Mouse (Mus musculus): ENCODE measurements around the gene Kidins220. TPM values are rescaled to one million over a fixed set of nuclear protein-coding genes. Genes with fewer than 3 reads are reported as not detected.

The Kidins220 gene
- polyA plus RNA-seq (2014; fragmentation: Illumina TruSeq; extraction: RNeasy Lipid Tissue Mini Kit (QIAGEN cat#74804); ENCODE audit: low replicate concordance) = 46.6 TPM

DNA sequence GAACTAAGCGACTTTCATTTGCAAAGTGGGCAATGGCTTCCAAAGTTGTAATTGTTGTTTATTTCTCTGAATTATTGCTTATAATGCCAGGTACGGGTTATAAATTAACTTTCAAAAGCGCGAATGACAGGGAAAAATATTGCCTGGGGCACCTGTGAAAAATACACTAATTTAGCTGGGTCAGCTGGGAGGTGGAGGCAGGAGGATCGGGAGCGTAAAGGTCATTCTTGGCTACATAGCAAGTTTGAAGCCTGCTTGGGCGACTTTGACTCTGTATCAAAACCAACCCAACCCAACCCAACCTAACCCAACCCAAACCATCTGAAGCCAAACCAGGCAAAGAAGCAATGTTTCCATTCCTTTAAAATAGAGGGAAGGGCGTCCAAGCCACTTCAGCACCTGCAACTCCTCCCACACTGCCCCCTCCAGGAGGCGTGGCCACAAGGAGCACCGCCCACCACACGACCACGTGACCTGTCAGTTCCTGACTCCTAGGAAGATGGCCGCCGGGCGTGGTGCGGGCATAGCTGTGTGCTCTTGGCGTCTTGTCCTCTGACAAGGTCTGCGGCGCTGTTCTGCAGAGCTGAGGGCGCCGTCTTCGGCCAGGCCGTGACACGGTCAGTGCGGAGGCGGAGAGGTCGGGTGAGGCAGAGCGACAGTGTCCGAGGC, at the start of gene Kidins220:
Gene Kidins220, plus strand, starts transcription at position 480 of the 669 bp plus-strand sequence.

DNA sequence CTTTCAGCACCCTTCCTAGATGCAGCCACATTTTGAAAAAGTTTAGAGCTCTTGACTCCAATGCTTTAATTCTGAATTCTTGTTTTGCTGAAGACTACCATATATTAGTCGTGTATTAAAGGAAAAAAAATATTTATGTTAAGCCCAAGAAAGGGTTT, 122.2 kb downstream of the Kidins220 start, which contains the start of gene Id2:
Gene Id2, minus strand, starts transcription at position 89 of the 158 bp plus-strand sequence.

Other genes with a start within 250 kb of the Kidins220 start
- gene Mboat2, start 144.0 kb upstream of the Kidins220 start, polyA plus RNA-seq (2014; fragmentation: Illumina TruSeq; extraction: RNeasy Lipid Tissue Mini Kit (QIAGEN cat#74804); ENCODE audit: low replicate concordance) = 1.0 TPM
- gene Id2, start 122.2 kb downstream of the Kidins220 start, polyA plus RNA-seq (2014; fragmentation: Illumina TruSeq; extraction: RNeasy Lipid Tissue Mini Kit (QIAGEN cat#74804); ENCODE audit: low replicate concordance) = 155 TPM